Mouse (Mus musculus): ENCODE data around the gene Tbc1d5. TPM values are rescaled to one million over a fixed set of nuclear protein-coding genes. Genes with fewer than 3 reads are reported as not detected.

The Tbc1d5 gene
- polyA plus RNA-seq, 1 experiment from 2014 or later: 23.7 TPM

DNA sequence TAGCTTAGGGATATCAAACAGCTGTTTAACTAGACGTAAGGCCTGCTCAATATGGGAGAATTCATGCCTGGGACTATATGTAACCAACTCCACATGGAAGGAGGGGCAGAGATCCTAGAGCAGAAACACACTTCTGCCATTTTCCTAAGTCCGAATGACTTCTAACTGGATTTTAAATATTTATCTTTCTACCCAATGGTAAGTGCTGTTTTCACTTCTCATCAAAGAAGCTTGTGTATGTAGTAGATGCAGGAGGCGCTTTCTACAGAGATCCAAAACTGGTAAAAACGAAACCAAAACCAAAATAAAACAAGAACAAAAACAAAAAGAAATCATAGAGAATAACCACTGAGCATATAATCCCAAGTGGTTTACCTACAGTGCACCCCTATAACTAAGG lies 299.2 kb downstream of the Tbc1d5 start:
- in situ Hi-C loops (cut with MboI; ENCODE audit: low pct_unique_long_range_greater_than_20kb): no loop called here
- no peak for ATAC-seq
- ChIA-PET CTCF (interaction anchor here (1.4 kb wide), 1 partner anchor 88 kb away, joined by 3 read pairs; no protein-coding TSS in a partner anchor), POLR2A (no interaction called here)
- H3K27me3 ChIP-seq: no peaks in the 10 kb centered on the region
- DNase-seq (ENCODE audit: low read depth, low spot score): no peak
- TF ChIP-seq CTCF (IDR thresholded peaks at IDR 0.05): no peak

- ChIA-PET CTCF (no interaction called here), POLR2A (no interaction called here)
- no peaks in the 10 kb centered on the region for H3K27me3 ChIP-seq
- DNase-seq (ENCODE audit: low read depth, low spot score): no peak
- in situ Hi-C loops (cut with MboI; ENCODE audit: low pct_unique_long_range_greater_than_20kb): no loop called here
- no peak for ATAC-seq
- TF ChIP-seq CTCF (IDR thresholded peaks at IDR 0.05): no peak
These were observed 302.7 kb downstream of the Tbc1d5 start for GRCm38 (mm10) chr17:50876451-50876850.

DNA sequence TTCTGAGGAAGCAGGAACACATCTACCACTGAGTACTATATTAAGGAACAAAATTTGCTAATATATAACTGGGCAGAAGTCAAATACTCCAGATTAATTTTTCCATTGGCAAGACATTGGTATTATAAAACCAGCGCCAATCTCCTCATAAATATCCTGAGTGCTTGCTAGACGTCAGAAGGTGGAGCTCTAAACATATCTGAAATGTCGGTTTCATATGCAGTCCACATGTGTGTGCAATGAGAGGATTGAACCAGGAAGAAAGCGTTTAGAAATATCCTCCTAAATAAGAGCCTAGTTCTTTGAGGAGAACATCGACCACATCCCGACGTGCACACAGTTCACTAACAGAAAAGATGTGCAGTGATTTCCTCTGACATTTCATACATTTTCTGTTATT lies 305.1 kb downstream of the Tbc1d5 start:
- TF ChIP-seq CTCF (IDR thresholded peaks at IDR 0.05): no peak
- ChIA-PET POLR2A (no interaction called here), CTCF (no interaction called here)
- in situ Hi-C loops (cut with MboI; ENCODE audit: low pct_unique_long_range_greater_than_20kb): no loop called here
- H3K27me3 ChIP-seq: no peaks in the 10 kb centered on the region
- DNase-seq (ENCODE audit: low read depth, low spot score) (no peak), ATAC-seq (no peak)

GRCm38 (mm10) chr17:50872600-50872999 lies 306.6 kb downstream of the Tbc1d5 start:
- POLR2A ChIA-PET: no interaction called here
- H3K27me3 ChIP-seq: no peaks in the 10 kb centered on the region
- no peak for ATAC-seq
- TF ChIP-seq CTCF (IDR thresholded peaks at IDR 0.05): no peak
- in situ Hi-C loops (cut with MboI; ENCODE audit: low pct_unique_long_range_greater_than_20kb): no loop called here
- no peak for DNase-seq (ENCODE audit: low read depth, low spot score)
- CTCF ChIA-PET: interaction anchor here (1.4 kb wide), 1 partner anchor 11 kb away, joined by 3 read pairs; no protein-coding TSS in a partner anchor

- in situ Hi-C loops (cut with MboI; ENCODE audit: low pct_unique_long_range_greater_than_20kb): no loop called here
- no peak for ATAC-seq
- POLR2A ChIA-PET: no interaction called here
- DNase-seq (ENCODE audit: low read depth, low spot score): no peak
- CTCF ChIA-PET: no interaction called here
- no peak for TF ChIP-seq CTCF (IDR thresholded peaks at IDR 0.05)
- H3K27me3 ChIP-seq: no peaks in the 10 kb centered on the region
These were observed 311.9 kb downstream of the Tbc1d5 start for GRCm38 (mm10) chr17:50867297-50867696.

GRCm38 (mm10) chr17:50864781-50865180 lies 314.4 kb downstream of the Tbc1d5 start:
- H3K27me3 ChIP-seq: no peaks in the 10 kb centered on the region
- in situ Hi-C loops (cut with MboI; ENCODE audit: low pct_unique_long_range_greater_than_20kb): no loop called here
- CTCF ChIA-PET: interaction anchor here (1.6 kb wide), 1 partner anchor 9 kb away, joined by 4 read pairs; no protein-coding TSS in a partner anchor
- DNase-seq (ENCODE audit: low read depth, low spot score): no peak
- POLR2A ChIA-PET: no interaction called here
- ATAC-seq: no peak
- no peak for TF ChIP-seq CTCF (IDR thresholded peaks at IDR 0.05)

- CTCF ChIA-PET: no interaction called here
- POLR2A ChIA-PET: no interaction called here
- in situ Hi-C loops (cut with MboI; ENCODE audit: low pct_unique_long_range_greater_than_20kb): no loop called here
- no peaks in the 10 kb centered on the region for H3K27me3 ChIP-seq
- no peak for DNase-seq (ENCODE audit: low read depth, low spot score)
- ATAC-seq: peak; percentile 62
- TF ChIP-seq CTCF (IDR thresholded peaks at IDR 0.05): no peak
These were observed 325.9 kb downstream of the Tbc1d5 start for GRCm38 (mm10) chr17:50853220-50853619.

DNA sequence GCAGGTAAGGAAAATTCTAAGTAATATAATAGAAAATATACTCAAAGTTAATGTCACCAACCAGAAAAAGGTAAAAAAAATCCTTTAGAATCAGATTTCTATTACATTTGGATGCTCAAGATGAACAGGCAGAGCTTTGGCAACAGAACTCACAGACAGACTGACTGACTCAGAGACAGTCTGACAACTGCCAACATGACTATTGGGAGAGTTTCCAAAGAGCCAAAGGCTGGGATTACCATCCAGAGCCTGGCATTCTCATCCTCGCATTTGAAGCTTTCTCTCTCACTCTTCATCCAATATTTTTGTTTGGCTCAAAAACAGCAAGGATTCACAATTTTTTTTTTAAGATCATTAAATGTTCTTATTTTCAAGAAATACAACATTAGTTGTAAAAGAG lies 327.8 kb downstream of the Tbc1d5 start:
- POLR2A ChIA-PET: no interaction called here
- no peak for TF ChIP-seq CTCF (IDR thresholded peaks at IDR 0.05)
- no peaks in the 10 kb centered on the region for H3K27me3 ChIP-seq
- CTCF ChIA-PET: no interaction called here
- in situ Hi-C loops (cut with MboI; ENCODE audit: low pct_unique_long_range_greater_than_20kb): no loop called here
- no peak for DNase-seq (ENCODE audit: low read depth, low spot score)
- ATAC-seq: no peak

GRCm38 (mm10) chr17:50814089-50814488 lies 365.1 kb downstream of the Tbc1d5 start:
- in situ Hi-C loops (cut with MboI; ENCODE audit: low pct_unique_long_range_greater_than_20kb): loop anchor here (25.0 kb wide), 2 partner anchors 473 to 973 kb away; no protein-coding TSS in a partner anchor
- CTCF ChIA-PET: no interaction called here
- DNase-seq (ENCODE audit: low read depth, low spot score): no peak

DNA sequence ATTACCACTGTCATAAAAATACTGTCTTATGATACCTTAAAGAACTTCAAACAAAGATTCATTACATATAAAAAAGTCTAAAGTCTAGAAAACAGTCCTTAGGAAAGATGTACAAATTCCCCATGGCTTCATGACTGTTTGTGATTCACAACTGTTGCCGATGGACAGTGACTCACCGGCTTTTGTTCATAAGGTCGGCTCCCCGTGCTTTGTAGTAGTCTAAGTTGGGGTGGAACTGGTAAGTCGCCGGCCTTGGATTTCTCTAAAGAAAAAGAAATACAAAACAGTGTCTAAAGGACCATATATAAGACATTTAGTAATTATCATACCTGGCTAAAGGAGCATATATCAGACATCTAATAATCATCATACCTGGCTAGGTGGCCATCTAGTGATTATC lies 365.6 kb downstream of the Tbc1d5 start:
- POLR2A ChIA-PET: interaction anchor here (0.9 kb wide), 1 partner anchor 151 kb away, joined by 3 read pairs; no protein-coding TSS in a partner anchor
- no peaks in the 10 kb centered on the region for H3K27me3 ChIP-seq
- DNase-seq (ENCODE audit: low read depth, low spot score) (no peak), ATAC-seq (no peak)
- CTCF ChIA-PET: no interaction called here
- in situ Hi-C loops (cut with MboI; ENCODE audit: low pct_unique_long_range_greater_than_20kb): loop anchor here (25.0 kb wide), 2 partner anchors 474 to 974 kb away; no protein-coding TSS in a partner anchor
- no peak for TF ChIP-seq CTCF (IDR thresholded peaks at IDR 0.05)

More at GRCm38 (mm10) chr17:50814089-50814488, 365.1 kb downstream of the Tbc1d5 start:
- no peak for ATAC-seq
- POLR2A ChIA-PET: no interaction called here
- TF ChIP-seq CTCF (IDR thresholded peaks at IDR 0.05): peak; percentile 66
- H3K27me3 ChIP-seq: no peaks in the 10 kb centered on the region

DNA sequence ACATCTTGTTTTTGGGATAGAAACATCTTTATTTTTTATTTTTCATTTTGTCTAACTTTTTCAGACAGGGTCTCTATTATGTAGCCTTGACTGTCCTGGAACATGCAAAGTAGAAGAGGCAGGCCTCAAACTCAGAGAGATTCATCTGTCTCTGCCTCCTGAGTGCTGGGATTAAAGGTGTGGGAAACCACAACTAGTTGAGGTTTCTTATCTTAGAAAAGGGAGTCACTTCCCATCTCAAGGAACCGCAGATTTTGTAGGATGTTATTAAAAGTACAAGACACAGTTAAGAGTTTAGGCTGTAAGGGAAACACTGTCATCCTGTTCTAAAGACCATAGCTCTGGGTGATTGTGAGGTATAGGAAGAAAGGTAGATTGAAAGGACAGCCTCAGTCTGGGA lies 373.5 kb downstream of the Tbc1d5 start:
- TF ChIP-seq CTCF (IDR thresholded peaks at IDR 0.05): no peak
- no peak for ATAC-seq
- CTCF ChIA-PET: no interaction called here
- no peaks in the 10 kb centered on the region for H3K27me3 ChIP-seq
- DNase-seq (ENCODE audit: low read depth, low spot score): no peak
- in situ Hi-C loops (cut with MboI; ENCODE audit: low pct_unique_long_range_greater_than_20kb): loop anchor here (25.0 kb wide), 2 partner anchors 482 to 982 kb away; no protein-coding TSS in a partner anchor
- POLR2A ChIA-PET: no interaction called here

GRCm38 (mm10) chr17:50803234-50803633 lies 375.9 kb downstream of the Tbc1d5 start:
- ATAC-seq (no peak), DNase-seq (ENCODE audit: low read depth, low spot score) (no peak)
- POLR2A ChIA-PET: no interaction called here
- no peak for TF ChIP-seq CTCF (IDR thresholded peaks at IDR 0.05)
- no peaks in the 10 kb centered on the region for H3K27me3 ChIP-seq
- in situ Hi-C loops (cut with MboI; ENCODE audit: low pct_unique_long_range_greater_than_20kb): loop anchor here (25.0 kb wide), 2 partner anchors 484 to 984 kb away; no protein-coding TSS in a partner anchor
- CTCF ChIA-PET: interaction anchor here (1.0 kb wide), 1 partner anchor 19 kb away, joined by 3 read pairs; no protein-coding TSS in a partner anchor
